Mouse (Mus musculus): ENCODE data around the gene Fyn. TPM values are rescaled to one million over a fixed set of nuclear protein-coding genes. Genes with fewer than 3 reads are reported as not detected.

The Fyn gene
- polyA plus RNA-seq, 1 experiment from 2014 or later: 24.3 TPM

GRCm38 (mm10) chr10:39349781-39350364 is 18.8 kb upstream of the Fyn start:
- H3K9me3 ChIP-seq (replicated peaks): no peaks in the 10 kb centered on the region
- H3K4me1 ChIP-seq: peaks cover 5% of the 10 kb centered on the region
- no peak overlapping the region for H3K27ac ChIP-seq (replicated peaks)
- no peak for DNase-seq (ENCODE audit: low spot score)
- H3K27me3 ChIP-seq (ENCODE audit: low read depth, poor library complexity, severe bottlenecking): no peaks in the 10 kb centered on the region
- WGBS: 97% methylated on average over 14 of the region's 14 CpGs
- H3K4me3 ChIP-seq: no peak overlapping the region
- no peaks in the 10 kb centered on the region for H3K36me3 ChIP-seq

GRCm38 (mm10) chr10:39364196-39364595 is 4.5 kb upstream of the Fyn start:
- Histone ChIP-seq H3K27me3 (ENCODE audit: low read depth, poor library complexity, severe bottlenecking) (peaks cover 21% of the 10 kb centered on the region), H3K36me3 (no peaks in the 10 kb centered on the region), H3K27ac (replicated peaks) (no peak overlapping the region), H3K4me3 (no peak overlapping the region), H3K4me1 (peaks cover 4% of the 10 kb centered on the region), H3K9me3 (replicated peaks) (no peaks in the 10 kb centered on the region)
- no peak for DNase-seq (ENCODE audit: low spot score)
- WGBS: 89% methylated on average over 4 of the region's 4 CpGs

GRCm38 (mm10) chr10:39369502-39369931 is 862 bp downstream of the Fyn start:
- H3K9me3 ChIP-seq (replicated peaks): no peaks in the 10 kb centered on the region
- DNase-seq (ENCODE audit: low spot score): peak; percentile 98
- under 1% methylated on average over 39 of the region's 44 CpGs for WGBS
- peak overlapping the region; percentile 98 for H3K27ac ChIP-seq (replicated peaks)
- H3K4me1 ChIP-seq: peaks cover 46% of the 10 kb centered on the region
- H3K27me3 ChIP-seq (ENCODE audit: low read depth, poor library complexity, severe bottlenecking): peaks cover 21% of the 10 kb centered on the region
- H3K4me3 ChIP-seq: peak overlapping the region; percentile 92
- no peaks in the 10 kb centered on the region for H3K36me3 ChIP-seq

- Histone ChIP-seq H3K27me3 (ENCODE audit: low read depth, poor library complexity, severe bottlenecking) (peaks cover 21% of the 10 kb centered on the region), H3K9me3 (replicated peaks) (no peaks in the 10 kb centered on the region), H3K4me1 (peaks cover 50% of the 10 kb centered on the region), H3K36me3 (no peaks in the 10 kb centered on the region), H3K4me3 (peak overlapping the region; percentile 92), H3K27ac (replicated peaks) (peak overlapping the region; percentile 98)
- DNase-seq (ENCODE audit: low spot score): peak; percentile 65
- under 1% methylated on average over 62 of the region's 68 CpGs for WGBS
These were observed 1.5 kb downstream of the Fyn start for GRCm38 (mm10) chr10:39369977-39370785.

- peak overlapping the region; percentile 98 for H3K27ac ChIP-seq (replicated peaks)
These were observed 2.1 kb downstream of the Fyn start for GRCm38 (mm10) chr10:39370786-39371221.

GRCm38 (mm10) chr10:39371467-39371866 is 2.8 kb downstream of the Fyn start:
- peak overlapping the region; percentile 98 for H3K27ac ChIP-seq (replicated peaks)
- peaks cover 21% of the 10 kb centered on the region for H3K27me3 ChIP-seq (ENCODE audit: low read depth, poor library complexity, severe bottlenecking)
- no peaks in the 10 kb centered on the region for H3K9me3 ChIP-seq (replicated peaks)
- H3K4me3 ChIP-seq: peak overlapping the region; percentile 92
- H3K4me1 ChIP-seq: peaks cover 51% of the 10 kb centered on the region
- WGBS: 56% methylated on average over 2 of the region's 2 CpGs
- no peak for DNase-seq (ENCODE audit: low spot score)
- H3K36me3 ChIP-seq: no peaks in the 10 kb centered on the region

More at GRCm38 (mm10) chr10:39370786-39371221, 2.1 kb downstream of the Fyn start:
- WGBS: 8% methylated on average over 8 of the region's 8 CpGs
- peak overlapping the region; percentile 92 for H3K4me3 ChIP-seq
- H3K36me3 ChIP-seq: no peaks in the 10 kb centered on the region
- DNase-seq (ENCODE audit: low spot score): no peak
- H3K27me3 ChIP-seq (ENCODE audit: low read depth, poor library complexity, severe bottlenecking): peaks cover 21% of the 10 kb centered on the region
- H3K9me3 ChIP-seq (replicated peaks): no peaks in the 10 kb centered on the region
- peaks cover 51% of the 10 kb centered on the region for H3K4me1 ChIP-seq

GRCm38 (mm10) chr10:39371991-39372390 is 3.3 kb downstream of the Fyn start:
- Histone ChIP-seq H3K4me3 (peak overlapping the region; percentile 92; the same call in 1 of the 2 replicates), H3K27me3 (ENCODE audit: low read depth, poor library complexity, severe bottlenecking) (peaks cover 18% of the 10 kb centered on the region), H3K4me1 (peaks cover 56% of the 10 kb centered on the region), H3K36me3 (no peaks in the 10 kb centered on the region), H3K9me3 (replicated peaks) (no peaks in the 10 kb centered on the region), H3K27ac (replicated peaks) (no peak overlapping the region)
- DNase-seq (ENCODE audit: low spot score): no peak
- 91% methylated on average over 5 of the region's 5 CpGs for WGBS

GRCm38 (mm10) chr10:39376676-39377075 is 8.0 kb downstream of the Fyn start:
- Histone ChIP-seq H3K36me3 (no peaks in the 10 kb centered on the region), H3K27me3 (ENCODE audit: low read depth, poor library complexity, severe bottlenecking) (no peaks in the 10 kb centered on the region), H3K4me3 (no peak overlapping the region), H3K4me1 (peaks cover 63% of the 10 kb centered on the region), H3K9me3 (replicated peaks) (no peaks in the 10 kb centered on the region), H3K27ac (replicated peaks) (no peak overlapping the region)
- WGBS: 93% methylated on average over 9 of the region's 9 CpGs
- DNase-seq (ENCODE audit: low spot score): no peak

GRCm38 (mm10) chr10:39377219-39377618 is 8.6 kb downstream of the Fyn start:
- Histone ChIP-seq H3K4me3 (no peak overlapping the region), H3K4me1 (peaks cover 58% of the 10 kb centered on the region), H3K27ac (replicated peaks) (no peak overlapping the region), H3K9me3 (replicated peaks) (no peaks in the 10 kb centered on the region), H3K27me3 (ENCODE audit: low read depth, poor library complexity, severe bottlenecking) (no peaks in the 10 kb centered on the region), H3K36me3 (no peaks in the 10 kb centered on the region)
- WGBS: 83% methylated on average over 5 of the region's 5 CpGs
- no peak for DNase-seq (ENCODE audit: low spot score)

GRCm38 (mm10) chr10:39378025-39378603 is 9.5 kb downstream of the Fyn start:
- Histone ChIP-seq H3K4me1 (peaks cover 57% of the 10 kb centered on the region), H3K36me3 (no peaks in the 10 kb centered on the region), H3K9me3 (replicated peaks) (no peaks in the 10 kb centered on the region), H3K27me3 (ENCODE audit: low read depth, poor library complexity, severe bottlenecking) (no peaks in the 10 kb centered on the region), H3K27ac (replicated peaks) (no peak overlapping the region), H3K4me3 (no peak overlapping the region)
- WGBS: 83% methylated on average over 8 of the region's 8 CpGs
- no peak for DNase-seq (ENCODE audit: low spot score)

GRCm38 (mm10) chr10:39379287-39379686 is 10.6 kb downstream of the Fyn start:
- peak overlapping the region; percentile 47; the same call in 1 of the 2 replicates for H3K27ac ChIP-seq (replicated peaks)
- no peaks in the 10 kb centered on the region for H3K9me3 ChIP-seq (replicated peaks)
- 65% methylated on average over 10 of the region's 10 CpGs for WGBS
- DNase-seq (ENCODE audit: low spot score): no peak
- peaks cover 45% of the 10 kb centered on the region for H3K4me1 ChIP-seq
- no peaks in the 10 kb centered on the region for H3K27me3 ChIP-seq (ENCODE audit: low read depth, poor library complexity, severe bottlenecking)
- H3K36me3 ChIP-seq: no peaks in the 10 kb centered on the region
- no peak overlapping the region for H3K4me3 ChIP-seq

GRCm38 (mm10) chr10:39379721-39380370 is 11.2 kb downstream of the Fyn start:
- no peak overlapping the region for H3K27ac ChIP-seq (replicated peaks)
- no peaks in the 10 kb centered on the region for H3K9me3 ChIP-seq (replicated peaks)
- no peak overlapping the region for H3K4me3 ChIP-seq
- 57% methylated on average over 5 of the region's 5 CpGs for WGBS
- no peaks in the 10 kb centered on the region for H3K27me3 ChIP-seq (ENCODE audit: low read depth, poor library complexity, severe bottlenecking)
- peaks cover 45% of the 10 kb centered on the region for H3K4me1 ChIP-seq
- DNase-seq (ENCODE audit: low spot score): no peak
- no peaks in the 10 kb centered on the region for H3K36me3 ChIP-seq
